Mouse (Mus musculus) fibroblast of lung, adult 2 months (primary cell): Measurements from ENCODE around the gene Socs5.
A peak's percentile ranks its signal among the peaks of the same experiment; 100 is the strongest.

Source experiments
- DNase-seq: peaks from one replicate; pipeline ENCODE4 v3.0.0-alpha.2; 2011; ENCODE audit warnings: low read depth

Socs5 gene

DNA sequence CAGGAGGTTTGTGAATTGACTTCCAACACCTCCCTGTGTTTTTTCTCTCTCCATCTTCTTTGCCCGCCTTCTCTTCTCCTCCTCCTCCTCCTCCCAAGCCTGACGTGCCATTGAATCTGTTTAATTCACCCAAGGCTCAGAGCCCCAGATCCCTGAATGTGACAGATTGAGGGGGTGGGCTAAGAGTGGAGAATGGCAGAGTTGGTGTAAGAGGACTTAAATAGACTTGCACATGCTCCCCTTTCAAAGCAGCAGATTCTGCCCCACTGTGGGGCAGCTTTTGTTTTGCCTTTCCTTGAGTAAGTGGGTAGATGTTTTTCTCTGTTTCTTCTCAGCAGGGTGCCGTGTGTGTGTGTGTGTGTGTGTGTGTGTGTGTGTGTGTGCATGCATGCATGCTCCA, 61.6 kb downstream of the Socs5 start:
- DNase-seq = no peak

DNA sequence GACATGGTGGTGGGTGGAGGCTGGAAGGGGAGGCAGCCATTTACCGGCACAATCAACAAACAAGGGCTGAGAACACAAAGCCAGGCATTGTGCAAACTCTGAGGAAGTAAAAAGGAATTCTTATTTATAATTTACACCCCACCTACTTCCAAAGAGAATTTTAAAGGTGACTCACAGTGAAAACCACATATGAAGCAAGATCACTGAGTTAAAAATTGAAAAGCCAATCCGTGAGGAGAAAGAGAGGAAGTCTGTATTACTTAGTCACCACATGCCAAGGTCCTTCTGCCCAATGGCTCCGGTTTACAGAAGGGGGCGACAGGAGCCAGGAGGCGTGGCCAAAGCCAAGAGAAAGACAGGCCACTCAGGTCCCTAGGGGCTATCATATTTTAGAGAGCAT, 62.9 kb downstream of the Socs5 start:
- DNase-seq = peak; percentile 88

DNA sequence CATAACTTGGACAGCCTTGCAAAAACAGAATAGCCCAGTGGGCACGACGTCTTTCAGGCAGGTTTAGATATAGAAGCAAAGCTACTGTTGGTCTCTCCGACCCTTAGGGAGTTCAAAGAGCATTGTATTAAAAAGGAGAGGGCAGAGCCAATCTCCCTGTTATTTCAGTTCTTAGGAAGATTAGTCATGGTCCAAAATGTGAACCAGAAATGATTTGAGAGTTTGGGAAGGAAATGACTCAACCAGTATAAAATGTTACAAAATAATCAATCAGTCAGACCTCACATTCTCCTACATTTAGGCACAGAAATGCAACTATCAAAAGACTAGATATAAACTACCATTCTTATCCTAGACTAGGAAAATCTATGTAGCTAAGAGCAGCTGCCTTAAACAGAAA, 64.6 kb downstream of the Socs5 start:
- DNase-seq = no peak

DNA sequence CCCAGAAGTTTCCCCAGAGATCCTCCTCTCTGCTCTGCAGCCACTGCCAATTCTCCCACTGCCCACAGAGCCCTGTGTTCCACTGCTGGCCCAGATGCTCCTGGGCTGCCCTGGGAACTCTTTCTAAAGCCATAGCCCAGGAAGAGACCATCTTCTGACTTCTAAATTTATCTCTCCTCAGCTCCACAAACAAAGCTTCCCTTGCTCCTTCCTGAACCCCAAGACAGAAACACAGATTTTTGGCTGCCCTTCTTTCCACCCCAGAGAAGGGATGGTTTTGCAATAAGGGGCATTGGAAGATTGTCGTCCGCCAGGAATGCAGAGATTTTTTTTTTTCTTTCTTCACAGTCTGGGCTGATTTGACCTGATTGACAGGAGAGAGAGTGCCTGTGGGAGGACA, 66.5 kb downstream of the Socs5 start:
- peak; percentile 80 for DNase-seq

DNA sequence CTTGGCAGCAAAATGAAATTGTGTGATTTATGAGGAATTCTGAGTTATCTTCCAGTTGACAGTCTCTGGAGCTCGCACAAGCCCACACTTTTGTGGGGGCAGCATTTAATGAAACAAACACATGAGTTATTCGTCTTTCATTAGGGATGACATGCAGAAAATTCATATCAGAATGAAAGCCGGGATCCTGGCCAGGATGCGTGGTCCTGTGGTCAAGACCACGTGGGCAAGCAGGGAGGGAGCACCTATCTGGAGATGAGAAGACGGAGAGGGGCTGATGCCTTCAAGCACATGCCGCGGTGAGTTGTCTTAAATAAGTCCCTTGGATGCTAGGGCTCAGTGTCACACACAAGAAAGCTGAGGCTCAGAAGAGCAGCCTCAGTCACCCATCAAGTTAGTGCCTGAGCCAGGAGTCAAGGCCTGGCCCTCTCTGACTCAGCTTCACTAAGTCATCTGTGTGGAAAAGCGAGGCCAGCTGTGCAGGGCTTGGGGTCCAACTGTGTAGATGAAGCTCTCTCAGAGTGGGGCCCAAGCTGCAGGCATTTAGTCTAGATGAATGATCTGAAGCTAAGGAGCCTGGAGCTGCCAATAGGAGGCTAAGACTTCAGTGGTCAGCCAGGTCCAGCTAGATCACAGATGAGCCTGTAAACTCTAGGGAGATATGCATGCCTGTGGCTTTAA, 67.3 kb downstream of the Socs5 start:
- DNase-seq = peak; percentile 83

DNA sequence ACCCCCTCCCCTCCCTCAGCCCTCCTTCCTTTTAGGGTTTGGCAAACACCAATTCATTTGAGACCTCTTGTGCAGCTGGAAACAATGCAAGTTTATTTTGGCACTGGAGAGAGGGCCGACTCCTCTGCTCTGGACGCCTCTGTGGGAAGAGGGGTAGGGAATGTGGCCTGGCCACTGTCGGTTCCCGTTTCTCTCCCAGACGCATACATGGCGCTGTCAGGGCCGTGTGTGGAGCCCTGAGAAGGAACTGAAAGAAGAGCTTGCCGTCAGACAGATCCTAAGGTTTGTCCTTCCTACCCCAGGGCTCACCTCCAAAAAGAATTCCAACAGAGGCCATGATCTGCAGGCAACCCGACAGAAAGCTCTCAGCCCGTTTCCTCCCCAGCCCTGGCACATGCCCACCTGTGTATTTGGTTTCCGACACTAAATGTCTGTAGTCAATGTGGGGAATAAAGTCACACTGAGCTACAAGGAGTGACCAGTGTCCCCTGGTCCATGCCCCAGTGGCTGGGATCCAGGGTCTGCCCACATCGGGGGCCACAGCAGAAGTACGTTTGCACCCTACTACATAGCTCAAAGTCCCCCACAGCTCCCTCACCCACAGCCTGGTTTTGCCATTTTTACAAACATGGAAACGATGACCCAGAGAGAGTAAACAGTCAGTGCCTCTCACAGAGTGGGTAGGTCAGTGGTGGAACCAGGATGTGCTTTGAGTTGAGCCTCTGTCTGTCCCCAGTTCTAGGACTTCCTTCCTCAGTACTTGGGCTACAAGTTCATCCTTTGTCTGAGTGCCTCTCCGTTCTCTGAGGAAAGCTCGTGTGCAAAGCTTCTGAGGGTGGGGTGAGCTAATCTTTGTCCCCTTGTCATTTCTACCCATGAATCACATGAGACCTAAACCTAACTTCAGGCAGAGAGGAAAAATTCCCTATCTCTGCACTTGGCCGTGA, 68.9 kb downstream of the Socs5 start:
- peak; percentile 87 for DNase-seq

DNA sequence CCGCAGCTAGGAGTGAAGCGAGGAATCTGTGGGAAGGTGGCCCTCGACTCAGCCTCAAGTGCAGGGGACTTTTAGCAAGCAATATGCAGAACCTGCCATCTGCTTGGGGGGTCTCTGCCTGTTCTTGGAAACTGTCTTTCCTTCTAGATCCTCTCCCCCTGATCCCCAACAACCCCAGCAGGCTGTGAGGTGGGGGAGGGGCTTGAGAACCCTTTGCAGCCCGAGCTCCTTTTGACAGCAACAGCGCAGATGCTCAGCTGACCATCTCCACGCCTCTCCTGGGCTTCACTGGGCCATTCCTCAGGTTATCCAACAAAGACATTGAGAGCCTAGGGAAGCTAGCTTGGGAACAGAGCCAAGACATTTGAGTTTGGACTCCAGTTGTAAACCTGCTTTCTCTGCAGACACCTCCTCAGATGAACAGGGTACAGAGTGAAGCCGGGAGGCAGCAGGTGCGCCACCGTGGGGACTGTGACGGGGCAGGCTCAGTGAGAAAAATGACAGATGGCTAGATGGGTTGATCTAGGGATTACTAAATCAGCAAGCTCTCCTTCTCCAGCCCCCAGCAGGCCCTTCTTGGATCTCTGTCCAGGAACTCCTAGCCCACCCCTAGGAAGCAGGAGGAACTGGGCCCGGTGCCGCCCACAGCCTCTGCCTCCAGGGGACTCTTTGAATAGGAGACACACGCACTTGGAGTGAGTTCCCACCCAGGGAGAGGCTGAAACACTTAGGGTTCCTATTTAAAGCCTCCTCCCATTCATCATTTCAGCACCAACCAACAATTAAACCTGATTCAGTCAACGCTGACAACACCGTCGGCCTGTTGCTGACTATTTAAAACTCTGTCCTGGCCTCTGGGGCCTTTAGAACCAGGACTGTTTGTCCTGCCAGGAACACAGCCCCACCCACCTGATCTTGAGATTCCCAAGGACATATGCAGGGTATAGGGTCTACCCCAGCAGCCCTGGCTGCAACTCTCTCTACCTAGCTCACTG, 71.4 kb downstream of the Socs5 start:
- DNase-seq = no peak

DNA sequence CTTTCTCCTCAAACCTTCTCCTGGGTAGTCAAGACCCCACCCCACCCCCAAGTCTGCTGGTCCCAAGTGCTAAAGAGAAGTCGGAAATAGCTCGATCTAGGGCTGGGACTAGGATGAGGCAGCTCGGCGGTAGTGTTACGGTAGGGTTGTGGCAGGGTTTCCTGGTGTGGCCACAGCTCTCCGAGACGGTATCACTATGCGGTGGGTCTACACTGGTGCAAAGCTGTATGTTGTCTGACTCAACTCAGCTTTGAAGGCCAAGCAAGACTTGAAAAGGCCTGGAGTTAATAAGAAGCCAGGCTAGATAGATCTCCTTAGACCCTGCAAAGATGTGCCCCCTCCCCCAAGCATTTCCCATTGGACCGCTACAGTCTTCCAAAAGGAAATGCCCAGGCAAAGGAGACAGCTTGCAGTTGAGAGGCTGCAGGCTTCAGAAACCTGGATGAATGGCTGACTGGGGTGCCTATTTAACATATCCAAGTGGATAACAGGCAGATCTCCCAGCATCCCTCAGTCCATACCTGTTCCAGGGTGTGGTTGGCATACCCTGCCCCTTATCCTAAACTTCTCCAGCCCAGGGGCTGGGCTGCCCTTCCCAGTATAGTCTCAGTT, 72.6 kb downstream of the Socs5 start:
- DNase-seq = no peak

DNA sequence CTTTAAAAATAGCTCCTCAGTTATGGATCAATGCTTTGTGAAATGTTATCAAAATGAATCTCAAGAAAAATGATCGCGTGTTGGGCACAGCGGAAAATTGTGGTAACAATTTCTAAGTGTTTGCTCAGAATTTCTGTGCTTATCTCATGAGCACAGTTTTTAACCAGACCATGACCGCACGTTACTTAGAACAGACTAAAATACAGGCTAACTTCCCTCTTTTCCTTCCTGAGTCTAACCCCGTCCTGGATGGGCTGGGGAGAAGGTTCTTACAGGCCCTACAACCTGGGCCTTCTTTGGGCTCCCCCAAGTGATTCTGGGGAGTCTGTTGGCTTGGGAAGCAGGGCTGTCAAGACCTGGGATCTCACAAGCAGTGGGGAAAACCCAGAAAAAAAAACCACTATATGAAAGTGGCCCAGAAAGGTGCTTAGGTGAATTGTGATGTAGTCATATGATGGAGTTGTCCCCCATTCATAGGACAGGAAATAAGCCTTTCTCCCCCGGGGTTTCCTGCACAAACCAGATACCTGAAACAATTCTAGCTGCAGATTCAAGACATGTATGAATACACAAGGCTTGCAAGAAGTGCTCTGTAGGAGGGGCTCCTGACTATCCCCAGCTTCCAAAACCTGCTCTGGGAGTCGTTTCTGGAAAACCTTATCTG, 74.3 kb downstream of the Socs5 start:
- no peak for DNase-seq

DNA sequence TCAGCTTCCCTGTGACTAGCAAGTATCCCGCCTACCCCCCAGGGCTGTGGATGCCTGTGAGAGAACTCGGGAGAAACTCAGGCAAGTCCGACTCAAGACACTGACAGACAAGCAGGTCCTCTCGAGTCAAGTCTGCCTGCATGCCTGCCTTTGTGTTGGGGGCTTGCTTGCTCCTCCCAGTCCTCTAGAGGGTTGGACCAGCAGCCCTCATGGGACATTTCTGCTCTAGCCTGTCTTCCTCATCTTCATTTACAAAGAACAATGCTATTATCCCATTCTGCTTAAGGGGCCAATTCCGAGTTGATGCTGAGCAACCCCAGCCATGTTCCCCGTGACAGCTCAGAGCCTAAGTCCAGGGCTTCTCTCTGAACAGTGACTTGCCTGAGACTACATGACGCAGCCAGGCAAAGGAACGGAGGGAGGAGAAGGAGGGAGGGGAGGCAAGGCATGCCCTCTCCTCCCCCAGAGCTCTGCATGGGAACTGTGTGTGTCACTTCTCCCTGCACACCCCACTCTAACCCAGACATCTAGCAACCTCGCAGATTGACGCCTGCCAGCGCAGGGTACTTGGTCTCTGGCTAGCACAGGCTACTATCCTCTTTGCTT, 78.1 kb downstream of the Socs5 start:
- no peak for DNase-seq

DNA sequence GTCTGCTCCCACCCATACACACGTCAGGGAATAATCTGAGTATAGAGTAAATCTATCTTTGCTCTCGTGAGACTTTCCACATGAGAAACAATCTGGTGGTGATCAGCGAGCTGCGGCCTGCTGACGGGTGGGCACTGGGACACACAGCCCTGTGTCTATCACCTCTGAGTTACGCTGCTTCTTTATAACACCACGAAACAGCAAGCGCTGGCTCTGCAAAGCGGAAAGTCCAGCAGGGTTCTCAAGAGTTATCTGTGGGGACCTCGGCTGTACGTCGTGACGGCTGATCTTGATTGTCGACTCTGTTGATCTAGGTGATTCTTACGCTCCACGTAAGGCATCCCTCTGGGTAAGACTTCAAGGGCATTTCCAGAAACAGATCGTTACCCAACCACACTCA, 79.5 kb downstream of the Socs5 start:
- DNase-seq = no peak
